Mouse (Mus musculus) MEL (cell line): ENCODE results near the gene Baiap2l2. TPM values are rescaled to one million over a fixed set of nuclear protein-coding genes. Genes with fewer than 3 reads are reported as not detected.

ENCODE experiments used
- DNase-seq: peaks from one replicate; pipeline ENCODE4 v3.0.0; 2011; ENCODE audit warnings: low read depth, low spot score
- H3K27ac ChIP-seq: 2 replicates; pipeline ENCODE4 v1.5.1; 2012; ENCODE audit warnings: low read depth, mild to moderate bottlenecking, control low read depth, low read length, moderate library complexity; ENCODE audit not compliant: control insufficient read depth
- H3K27me3 ChIP-seq, 2 experiments: fragments of 150-350 bp in 1 of 2; sonication (generic) in 1 of 2; 2 replicates each; pipeline ENCODE4 v1.6.1; 2012; ENCODE audit warnings: low read length in 2 of 2, mild to moderate bottlenecking in 2 of 2, improper control_type of control experiment in 1 of 2, moderate library complexity in 1 of 2; ENCODE audit not compliant: insufficient read depth in 2 of 2, control insufficient read depth in 1 of 2
- H3K36me3 ChIP-seq, 2 experiments: 2 replicates each; pipeline ENCODE4 v1.6.1; 2012 to 2014; ENCODE audit warnings: low read length in 2 of 2, improper control_type of control experiment in 1 of 2, inconsistent platforms in 1 of 2, mild to moderate bottlenecking in 1 of 2; ENCODE audit not compliant: insufficient read depth in 2 of 2, control insufficient read depth in 1 of 2
- H3K4me1 ChIP-seq, 2 experiments: fragments of 150-350 bp in 1 of 2; sonication (generic) in 1 of 2; 2 replicates each; pipeline ENCODE4 v1.6.1; 2012; ENCODE audit warnings: low read length in 2 of 2, improper control_type of control experiment in 1 of 2, mild to moderate bottlenecking in 1 of 2; ENCODE audit not compliant: insufficient read depth in 2 of 2, control insufficient read depth in 1 of 2
- H3K4me3 ChIP-seq, 2 experiments: fragments of 150-350 bp in 1 of 2; sonication (generic) in 1 of 2; 2 replicates each; pipeline ENCODE4 v1.5.1; 2012; ENCODE audit warnings: low read depth in 2 of 2, low read length in 2 of 2, mild to moderate bottlenecking in 2 of 2, moderate library complexity in 2 of 2, control low read depth in 1 of 2, improper control_type of control experiment in 1 of 2; ENCODE audit not compliant: control insufficient read depth in 1 of 2, insufficient read depth in 1 of 2
- H3K79me2 ChIP-seq: 2 replicates; pipeline ENCODE4 v1.6.1; 2012; ENCODE audit warnings: mild to moderate bottlenecking, low read length, moderate library complexity; ENCODE audit not compliant: control insufficient read depth, poor library complexity, insufficient read depth
- H3K9ac ChIP-seq: 2 replicates; pipeline ENCODE4 v1.6.1; 2012; ENCODE audit warnings: low read depth, mild to moderate bottlenecking, control low read depth, low read length, moderate library complexity; ENCODE audit not compliant: control insufficient read depth, poor library complexity, severe bottlenecking
- H3K9me3 ChIP-seq: fragments of 150-350 bp; sonication (generic); replicated peaks from 2 replicates; pipeline ENCODE4 v1.6.1; 2012; ENCODE audit warnings: mild to moderate bottlenecking, low read length, improper control_type of control experiment, moderate library complexity; ENCODE audit not compliant: insufficient read depth
- CTCF ChIP-seq, 3 experiments: IDR thresholded peaks in 2 of 3; conservative IDR thresholded peaks in 1 of 3; 2 replicates each; pipeline ENCODE4 v1.5.1; 2011 to 2012; ENCODE audit warnings: low read length in 3 of 3, low read depth in 2 of 3, mild to moderate bottlenecking in 2 of 3, improper control_type of control experiment in 1 of 3, inconsistent platforms in 1 of 3, mixed read lengths in 1 of 3, moderate library complexity in 1 of 3; ENCODE audit not compliant: control insufficient read depth in 1 of 3, insufficient read depth in 1 of 3, poor library complexity in 1 of 3, severe bottlenecking in 1 of 3
- ELF1 ChIP-seq: IDR thresholded peaks from 2 replicates; pipeline ENCODE4 v1.6.1; 2014; ENCODE audit warnings: low read depth, mild to moderate bottlenecking, inconsistent platforms, low read length, improper control_type of control experiment, moderate library complexity
- EP300 ChIP-seq, 2 experiments: IDR thresholded peaks; 2 replicates each; pipeline ENCODE4 v1.6.1; 2011; ENCODE audit warnings: improper control_type of control experiment in 2 of 2, low read length in 2 of 2, low read depth in 1 of 2, mild to moderate bottlenecking in 1 of 2
- GABPA ChIP-seq: IDR thresholded peaks from 2 replicates; pipeline ENCODE4 v1.6.1; 2012; ENCODE audit warnings: low read depth, mild to moderate bottlenecking, inconsistent platforms, low read length, improper control_type of control experiment, moderate library complexity
- GATA1 ChIP-seq: IDR thresholded peaks from 2 replicates; pipeline ENCODE4 v1.6.1; 2011; ENCODE audit warnings: low read depth, low read length, improper control_type of control experiment
- KAT2A ChIP-seq: conservative IDR thresholded peaks from 2 replicates; pipeline ENCODE4 v1.6.1; 2012; ENCODE audit warnings: low read depth, low read length, improper control_type of control experiment, inconsistent platforms
- MAX ChIP-seq: IDR thresholded peaks from 2 replicates; pipeline ENCODE4 v1.6.1; 2011; ENCODE audit warnings: low read length, improper control_type of control experiment
- MAZ ChIP-seq: IDR thresholded peaks from 2 replicates; pipeline ENCODE4 v1.6.1; 2012; ENCODE audit warnings: low read depth, mild to moderate bottlenecking, inconsistent platforms, low read length, improper control_type of control experiment
- MEF2A ChIP-seq: IDR thresholded peaks from 2 replicates; pipeline ENCODE4 v1.6.1; 2014; ENCODE audit warnings: low read depth, mild to moderate bottlenecking, inconsistent platforms, low read length, improper control_type of control experiment; ENCODE audit not compliant: poor library complexity, insufficient replicate concordance, severe bottlenecking; ENCODE audit errors: extremely low read depth
- MXI1 ChIP-seq: IDR thresholded peaks from 2 replicates; pipeline ENCODE4 v1.6.1; 2011; ENCODE audit warnings: mild to moderate bottlenecking, low read depth, low read length, improper control_type of control experiment
- MYC ChIP-seq: IDR thresholded peaks from 2 replicates; pipeline ENCODE4 v1.6.1; 2011; ENCODE audit warnings: low read depth, mild to moderate bottlenecking, low read length, improper control_type of control experiment, moderate library complexity
- NRF1 ChIP-seq: IDR thresholded peaks from 2 replicates; pipeline ENCODE4 v1.6.1; 2014; ENCODE audit warnings: low read depth, mild to moderate bottlenecking, inconsistent platforms, low read length, improper control_type of control experiment, moderate library complexity; ENCODE audit not compliant: poor library complexity, insufficient read depth, severe bottlenecking
- POLR2AphosphoS2 ChIP-seq: IDR thresholded peaks from 2 replicates; pipeline ENCODE4 v1.6.1; 2011; ENCODE audit warnings: low read length, improper control_type of control experiment
- POLR2AphosphoS5 ChIP-seq: IDR thresholded peaks from 2 replicates; pipeline ENCODE4 v1.6.1; 2012; ENCODE audit warnings: low read depth, borderline replicate concordance, mild to moderate bottlenecking, inconsistent platforms, low read length, moderate library complexity, mixed read lengths
- RCOR1 ChIP-seq: IDR thresholded peaks from 2 replicates; pipeline ENCODE4 v1.6.1; 2012; ENCODE audit warnings: low read depth, mild to moderate bottlenecking, inconsistent platforms, low read length, improper control_type of control experiment
- SIN3A ChIP-seq: IDR thresholded peaks from 2 replicates; pipeline ENCODE4 v1.6.1; 2012; ENCODE audit warnings: low read length, improper control_type of control experiment, inconsistent platforms
- SMC3 ChIP-seq: IDR thresholded peaks from 2 replicates; pipeline ENCODE4 v1.6.1; 2011; ENCODE audit warnings: low read depth, low read length, improper control_type of control experiment
- TAL1 ChIP-seq: IDR thresholded peaks from 2 replicates; pipeline ENCODE4 v1.6.1; 2012; ENCODE audit warnings: mild to moderate bottlenecking, inconsistent platforms, low read length, moderate library complexity, mixed read lengths
- TBP ChIP-seq: IDR thresholded peaks from 2 replicates; pipeline ENCODE4 v1.8.0; 2011; ENCODE audit warnings: low read depth, low read length, improper control_type of control experiment
- TCF12 ChIP-seq: IDR thresholded peaks from 2 replicates; pipeline ENCODE4 v1.6.1; 2014; ENCODE audit warnings: low read depth, mild to moderate bottlenecking, inconsistent platforms, low read length, improper control_type of control experiment, moderate library complexity
- UBTF ChIP-seq: IDR thresholded peaks from 2 replicates; pipeline ENCODE4 v1.6.1; 2012; ENCODE audit warnings: low read depth, mild to moderate bottlenecking, inconsistent platforms, low read length, improper control_type of control experiment, moderate library complexity, borderline replicate concordance; ENCODE audit not compliant: insufficient read depth
- ZKSCAN1 ChIP-seq: IDR thresholded peaks from 2 replicates; pipeline ENCODE4 v1.6.1; 2012; ENCODE audit warnings: low read depth, mild to moderate bottlenecking, inconsistent platforms, low read length, improper control_type of control experiment, moderate library complexity
- ZMIZ1 ChIP-seq: IDR thresholded peaks from 2 replicates; pipeline ENCODE4 v1.6.1; 2012; ENCODE audit warnings: low read depth, mild to moderate bottlenecking, inconsistent platforms, low read length, improper control_type of control experiment, moderate library complexity
- polyA plus RNA-seq, 2 experiments: library from polyadenylated mRNA; stranded (reverse) in 1 of 2; unstranded in 1 of 2; fragments of >175 nt in 1 of 2; fragments of >200 nt in 1 of 2; gene quantifications; 2 replicates each; pipeline versions ENCODE4 v1.2.1 to v1.2.4; 2012; ENCODE audit warnings: low replicate concordance in 2 of 2, low read depth in 1 of 2; ENCODE audit not compliant: insufficient read length in 2 of 2, insufficient read depth in 1 of 2, missing spikeins in 1 of 2
- total RNA-seq: library from RNA; depleted of rRNA; stranded (reverse); fragments of 300-350 nt; gene quantifications from 2 replicates; pipeline ENCODE4 v1.2.3, GENCODE M21; 2012

Gene Baiap2l2
- total and polyA plus RNA-seq, 3 experiments: 0.60 to 1.1 TPM; not detected in 1

- Histone ChIP-seq H3K9me3 (no peaks in the 10 kb centered on the region), H3K4me3 (no peak overlapping the region), H3K4me1 (no peaks in the 10 kb centered on the region), H3K36me3 (no peaks in the 10 kb centered on the region), H3K9ac (no peak overlapping the region), H3K27me3 (no peaks in the 10 kb centered on the region), H3K27ac (no peak overlapping the region), H3K79me2 (no peaks in the 10 kb centered on the region)
- DNase-seq: no peak
- TF ChIP-seq SMC3 (no peak), MYC (no peak), POLR2AphosphoS5 (no peak), MXI1 (no peak), MAX (no peak), SIN3A (no peak)
Measured at GRCm38 (mm10) chr15:79289441-79289840, 4.1 kb upstream of the Baiap2l2 start.

DNA sequence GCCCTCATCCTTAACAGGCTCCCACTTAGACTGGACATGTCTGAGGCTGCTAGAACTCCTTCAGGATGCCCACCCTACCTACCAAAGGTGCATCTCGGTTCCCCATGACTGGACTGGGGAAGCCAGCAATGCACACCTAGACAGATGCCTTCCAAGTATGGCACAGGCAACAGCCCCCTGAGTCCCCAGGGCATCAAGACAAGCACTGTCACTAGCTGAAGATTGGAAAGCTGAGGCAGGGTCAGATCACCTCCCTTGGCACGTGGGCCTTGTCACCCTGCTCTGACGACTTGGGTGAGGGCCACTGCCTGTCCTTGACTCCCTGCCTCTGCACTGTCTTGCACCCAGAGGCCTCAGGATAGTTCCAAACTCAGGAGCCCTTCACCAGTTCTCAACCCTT lies 3.0 kb upstream of the Baiap2l2 start:
- no peaks in the 10 kb centered on the region for H3K4me1 ChIP-seq
- TF ChIP-seq KAT2A (no peak), MEF2A (no peak), SIN3A (no peak), RCOR1 (no peak), POLR2AphosphoS5 (no peak), ELF1 (no peak), MAX (no peak), ZMIZ1 (no peak), TBP (no peak), TCF12 (no peak), TAL1 (no peak), CTCF (IDR thresholded peaks at IDR 0.05 in 2 of 3, conservative IDR thresholded peaks at IDR 0.05 in 1 of 3; ENCODE audit: control insufficient read depth in 1 of 3, insufficient read depth in 1 of 3, low read depth in 2 of 3, low read length in 3 of 3, poor library complexity in 1 of 3, severe bottlenecking in 1 of 3) (no peak), MXI1 (no peak), SMC3 (no peak)
- no peaks in the 10 kb centered on the region for H3K79me2 ChIP-seq
- no peaks in the 10 kb centered on the region for H3K36me3 ChIP-seq
- no peak for DNase-seq
- no peaks in the 10 kb centered on the region for H3K9me3 ChIP-seq
- H3K9ac ChIP-seq: no peak overlapping the region
- H3K27ac ChIP-seq: no peak overlapping the region
- no peak overlapping the region for H3K4me3 ChIP-seq
- H3K27me3 ChIP-seq: no peaks in the 10 kb centered on the region

GRCm38 (mm10) chr15:79287091-79287490 lies 1.8 kb upstream of the Baiap2l2 start:
- Histone ChIP-seq H3K27me3 (no peaks in the 10 kb centered on the region), H3K9me3 (no peaks in the 10 kb centered on the region), H3K4me3 (no peak overlapping the region), H3K79me2 (no peaks in the 10 kb centered on the region), H3K36me3 (peaks cover 0 to 2% of the 10 kb centered on the region in 2 experiments; a peak in 1 of 4 replicates), H3K9ac (no peak overlapping the region), H3K4me1 (no peaks in the 10 kb centered on the region; a peak in 1 of 4 replicates), H3K27ac (no peak overlapping the region)
- DNase-seq: no peak
- TF ChIP-seq EP300 (IDR thresholded peaks at IDR 0.05; ENCODE audit: low read depth in 1 of 2, low read length in 2 of 2) (no peak), POLR2AphosphoS2 (no peak), MAZ (no peak), TAL1 (no peak), UBTF (no peak), GABPA (no peak), KAT2A (no peak), NRF1 (no peak), ZKSCAN1 (no peak), MEF2A (no peak), POLR2AphosphoS5 (no peak), MYC (no peak), GATA1 (no peak)
